Comparison of ENCODE assay signal across 8 mouse cellular contexts in the genomic region with DNA sequence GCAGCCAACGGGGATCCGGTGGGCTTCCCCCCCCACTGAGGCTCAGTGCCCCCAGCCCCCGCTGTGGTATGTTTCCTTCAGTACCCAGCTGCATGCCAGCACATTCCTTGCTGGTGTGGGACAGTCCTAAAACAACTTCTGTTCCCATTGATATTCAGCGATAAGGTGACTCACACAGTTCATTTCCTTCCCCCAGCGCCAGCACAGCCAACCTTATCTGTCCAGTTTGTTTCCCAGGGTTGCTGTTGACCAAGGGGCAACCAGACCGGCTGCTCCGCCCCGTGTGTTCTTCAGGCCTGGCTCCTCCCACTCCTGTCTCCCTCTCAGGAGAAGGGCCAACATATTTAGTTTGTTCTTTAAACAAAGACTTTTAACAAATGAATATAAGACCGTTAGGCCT. TPM values are rescaled to one million over a fixed set of nuclear protein-coding genes. Genes with fewer than 3 reads are reported as not detected.
A peak's percentile ranks its signal among the peaks of the same experiment; 100 is the strongest.
DNase-seq lines count a peak whose midpoint lies in the region; ATAC-seq and TF ChIP-seq lines count a peak whose summit lies in the region.

No protein-coding gene starts in this region.

- DNase-seq in MN1 (ENCODE audit: low spot score), result peak; percentile 29
- DNase-seq in embryonic facial prominence, embryonic 10.5 days (ENCODE audit: low spot score), result no peak
- no peak for DNase-seq in layer of hippocampus, postnatal 10 days (ENCODE audit: low spot score in 2 of 2)
- DNase-seq in layer of hippocampus, adult 2 months (ENCODE audit: low spot score in 2 of 2), result no peak
- no peak for DNase-seq in right cerebral cortex, postnatal 10 days (ENCODE audit: low spot score in 2 of 2)

- H3K4me3 ChIP-seq in embryonic facial prominence, embryonic 10.5 days, result no peak overlapping the region
- H3K4me3 ChIP-seq in liver, embryonic 16.5 days (ENCODE audit: low read depth, low read length), result peak overlapping the region; percentile 20
- H3K4me3 ChIP-seq in forebrain, embryonic 12.5 days (replicated peaks), result no peak overlapping the region
- H3K4me3 ChIP-seq in layer of hippocampus, adult 2 months, result no peak overlapping the region

- peak overlapping the region; percentile 40 for H3K27ac ChIP-seq in embryonic facial prominence, embryonic 10.5 days (replicated peaks)
- peak overlapping the region; percentile 70 for H3K27ac ChIP-seq in liver, embryonic 16.5 days (ENCODE audit: low read length)
- no peak overlapping the region for H3K27ac ChIP-seq in forebrain, embryonic 12.5 days
- no peak overlapping the region; the same call in 1 of the 2 replicates for H3K27ac ChIP-seq in layer of hippocampus, adult 2 months

- 76% methylated on average over 9 of the region's 9 CpGs for WGBS in embryonic facial prominence, embryonic 10.5 days
- WGBS in liver, embryonic 16.5 days (ENCODE audit: insufficient replicate concordance), result 2% methylated on average over 9 of the region's 9 CpGs
- WGBS in forebrain, embryonic 12.5 days, result 72% methylated on average over 9 of the region's 9 CpGs

- H3K9me3 ChIP-seq in embryonic facial prominence, embryonic 10.5 days, result no peaks in the 10 kb centered on the region
- no peaks in the 10 kb centered on the region for H3K9me3 ChIP-seq in liver, embryonic 16.5 days (replicated peaks; ENCODE audit: control insufficient read depth, low read length)
- H3K9me3 ChIP-seq in forebrain, embryonic 12.5 days, result no peaks in the 10 kb centered on the region

- ATAC-seq in hematopoietic stem cell, adult 5-6 weeks (replicated peaks in 1 of 2; ENCODE audit: insufficient read depth in 1 of 2, low FRiP score in 2 of 2, low TSS enrichment in 1 of 2, low read depth in 1 of 2, poor library complexity in 2 of 2, severe bottlenecking in 2 of 2), result peak; percentile 24; a peak in 3 of 4 replicates
- ATAC-seq in liver, embryonic 16.5 days (ENCODE audit: low read depth), result peak; percentile 82
- ATAC-seq in forebrain, embryonic 12.5 days (ENCODE audit: low FRiP score), result no peak

- TF ChIP-seq CTCF in layer of hippocampus, adult 2 months (conservative IDR thresholded peaks at IDR 0.05), result no peak

- H3K27me3 ChIP-seq in embryonic facial prominence, embryonic 10.5 days (replicated peaks; ENCODE audit: low read depth, poor library complexity, severe bottlenecking), result no peaks in the 10 kb centered on the region
- H3K27me3 ChIP-seq in liver, embryonic 16.5 days (ENCODE audit: control insufficient read depth, insufficient read depth, low read depth, low read length), result no peaks in the 10 kb centered on the region
- H3K27me3 ChIP-seq in forebrain, embryonic 12.5 days, result no peaks in the 10 kb centered on the region

- no peak overlapping the region; the same call in 1 of the 2 replicates for H3K9ac ChIP-seq in liver, embryonic 16.5 days (ENCODE audit: low read depth, low read length)
- H3K9ac ChIP-seq in forebrain, embryonic 12.5 days, result no peak overlapping the region

- peaks cover 8% of the 10 kb centered on the region for H3K4me1 ChIP-seq in embryonic facial prominence, embryonic 10.5 days
- H3K4me1 ChIP-seq in liver, embryonic 16.5 days (ENCODE audit: control insufficient read depth, low read depth, low read length), result peaks cover 26% of the 10 kb centered on the region
- H3K4me1 ChIP-seq in forebrain, embryonic 12.5 days, result peaks cover 8% of the 10 kb centered on the region

- peaks cover 53% of the 10 kb centered on the region for H3K36me3 ChIP-seq in embryonic facial prominence, embryonic 10.5 days (replicated peaks)
- H3K36me3 ChIP-seq in liver, embryonic 16.5 days (ENCODE audit: control insufficient read depth, insufficient read depth), result no peaks in the 10 kb centered on the region
- no peaks in the 10 kb centered on the region; the same call in 1 of the 2 replicates for H3K36me3 ChIP-seq in forebrain, embryonic 12.5 days (replicated peaks)

- peak overlapping the region; percentile 48 for H3K4me2 ChIP-seq in liver, embryonic 16.5 days (ENCODE audit: low read depth, low read length)
- no peak overlapping the region for H3K4me2 ChIP-seq in forebrain, embryonic 12.5 days

RNA-seq across cellular contexts. Expression of a gene that starts 54.7 kb away (rescaled TPM):
- 78.5 and 84.3 TPM in 2 replicates for polyA plus RNA-seq in embryonic facial prominence, embryonic 10.5 days (2016; fragmentation: Nextera tagmentation; extraction: Ambion mirVana)
- total RNA-seq in hematopoietic stem cell, adult 5-6 weeks (2017), result 138 and 156 TPM in 2 replicates
- polyA plus RNA-seq in liver, embryonic 16.5 days (2015; fragmentation: Nextera tagmentation; extraction: Ambion mirVana), result 19.4 and 21.1 TPM in 2 replicates
- total RNA-seq in layer of hippocampus, postnatal 10 days (2021), result 10 to 100 TPM; 98.7 to 99.2 TPM
- polyA plus RNA-seq in forebrain, embryonic 12.5 days (2016; fragmentation: Nextera tagmentation; extraction: Ambion mirVana), result 38.0 and 42.7 TPM in 2 replicates
- 10 to 100 TPM; 75.9 to 79.1 TPM for total RNA-seq in layer of hippocampus, adult 2 months (2021)

Comparison
In these comparisons a context has a peak if more than half of its experiments do, and no peak if none do; other contexts are left out.
1. H3K27ac ChIP-seq: peak in embryonic facial prominence, embryonic 10.5 days (single experiment) and liver, embryonic 16.5 days (single experiment); none in forebrain, embryonic 12.5 days (single experiment) and layer of hippocampus, adult 2 months (single experiment).